Mouse (Mus musculus): ENCODE measurements around the gene Fam169b.

GRCm38 (mm10) chr7:68285851-68286298 lies 12.2 kb downstream of the Fam169b start:
- TF ChIP-seq CTCF (IDR thresholded peaks at IDR 0.05; ENCODE audit: borderline replicate concordance, control insufficient read depth, extremely low read depth, insufficient read depth, low read length, poor library complexity): no peak
- no peak for TF ChIP-seq POLR2A (IDR thresholded peaks at IDR 0.05; ENCODE audit: control insufficient read depth, extremely low read depth, insufficient read depth, low read length, poor library complexity)

Measured in thymus, adult 2 months (tissue).